Mouse (Mus musculus): ENCODE measurements around the gene Bsg.

DNA sequence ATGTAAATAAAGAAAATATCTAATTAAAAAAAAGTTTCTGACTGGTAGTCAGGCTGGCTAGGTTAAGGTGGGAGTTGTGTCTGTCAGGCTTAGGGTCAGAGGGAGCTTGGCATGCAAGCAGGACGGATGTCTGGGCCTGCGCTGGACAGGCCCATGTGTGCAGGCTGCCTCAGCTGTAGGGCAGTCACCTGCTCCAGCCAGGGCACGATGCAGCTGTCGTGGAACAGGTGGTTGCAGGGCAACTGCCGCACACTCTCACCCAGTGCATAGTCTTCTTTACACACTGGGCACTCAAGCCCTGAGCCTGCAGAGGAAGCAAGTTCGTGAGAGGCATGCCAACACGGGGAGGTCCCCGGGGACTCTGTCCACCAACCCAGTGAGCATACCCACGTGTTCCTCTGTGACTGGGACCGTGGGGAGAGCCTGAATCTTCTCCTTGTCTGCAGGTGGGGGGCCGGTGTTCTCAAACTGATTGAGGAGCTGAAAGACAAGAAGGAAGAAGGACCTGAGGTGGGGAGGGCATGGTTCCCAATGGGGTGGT, 56.4 kb downstream of the Bsg start:
- TF ChIP-seq CTCF (IDR thresholded peaks at IDR 0.05; ENCODE audit: insufficient read depth, low read depth, low read length) = no peak
- TF ChIP-seq POLR2A (IDR thresholded peaks at IDR 0.05; ENCODE audit: insufficient read depth, low read depth, low read length) = no peak

All from olfactory bulb, adult 2 months (tissue).